In the genomic region with DNA sequence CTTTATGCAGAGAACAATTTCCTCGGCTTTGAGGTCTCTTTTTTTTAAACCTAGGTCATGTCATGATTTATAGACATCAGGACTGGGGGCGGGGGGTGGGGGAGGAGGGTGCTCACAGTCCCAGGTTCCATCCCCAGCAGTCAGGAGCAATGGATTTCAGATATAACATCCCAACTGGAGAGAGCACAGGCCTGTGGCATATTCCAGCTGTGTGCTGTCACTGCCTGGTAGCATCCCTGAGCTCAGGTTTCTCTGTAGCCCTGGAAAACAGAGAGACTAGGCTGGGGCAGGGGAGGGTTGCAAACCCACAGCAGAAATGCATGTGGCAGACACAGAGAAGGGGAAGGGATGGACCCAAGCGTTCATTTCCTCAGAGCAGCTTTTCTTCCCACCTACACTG, we compare ENCODE assay signal across 34 mouse cellular contexts. TPM values are rescaled to one million over a fixed set of nuclear protein-coding genes. Genes with fewer than 3 reads are reported as not detected.
"Had no signal": no experiment of that assay in that cellular context is flagged by ENCODE, and none has a peak within 500 bp of the region (broad histone marks: within the 10 kb centered on the region; RNA-seq: fewer than 3 reads in every experiment).

No protein-coding gene starts in this region.

- H3K27me3 ChIP-seq: heart, embryonic 12.5 days; intestine, embryonic 15.5 days had no signal

- H3K4me3 ChIP-seq: gastrocnemius, adult 2 months; heart, embryonic 10.5 days; heart, embryonic 12.5 days; hindbrain, embryonic 10.5 days; hindbrain, embryonic 12.5 days; intestine, embryonic 15.5 days; layer of hippocampus, adult 2 months; left cerebral cortex, adult 2 months; limb, embryonic 13.5 days; limb, embryonic 15.5 days; liver, embryonic 12.5 days had no signal

- H3K9ac ChIP-seq: heart, embryonic 12.5 days; hindbrain, embryonic 12.5 days; hindbrain, embryonic 14.5 days; intestine, embryonic 15.5 days; limb, embryonic 13.5 days; limb, embryonic 15.5 days; liver, embryonic 12.5 days; liver, embryonic 14.5 days had no signal

- ATAC-seq: hindbrain, embryonic 16.5 days; inflammation-experienced regulatory T-cells, adult 6 months; intestine, embryonic 15.5 days; intestine, postnatal 0 days; liver, embryonic 12.5 days had no signal

- H3K36me3 ChIP-seq: heart, embryonic 10.5 days; heart, embryonic 12.5 days; hindbrain, embryonic 10.5 days; hindbrain, embryonic 12.5 days; intestine, embryonic 15.5 days; limb, embryonic 13.5 days; limb, embryonic 15.5 days; liver, embryonic 12.5 days had no signal

- DNase-seq: gastrocnemius, adult 2 months; gastrocnemius, postnatal 10 days; gastrocnemius, postnatal 25 days; heart, adult 18-20 months; heart, postnatal 10 days; heart, postnatal 4 days; kidney, adult 2 months; kidney, postnatal 10 days; kidney, postnatal 36 days; left cerebral cortex, postnatal 4 days had no signal

- H3K4me2 ChIP-seq: heart, embryonic 12.5 days; hindbrain, embryonic 12.5 days; hindbrain, embryonic 14.5 days; intestine, embryonic 15.5 days; limb, embryonic 13.5 days; limb, embryonic 15.5 days; liver, embryonic 12.5 days had no signal

- H3K27ac ChIP-seq: gastrocnemius, adult 2 months; heart, embryonic 10.5 days; hindbrain, embryonic 10.5 days; hindbrain, embryonic 12.5 days; hindbrain, embryonic 14.5 days; intestine, embryonic 15.5 days; layer of hippocampus, adult 2 months; left cerebral cortex, adult 2 months; limb, embryonic 13.5 days; limb, embryonic 15.5 days; liver, embryonic 12.5 days; liver, embryonic 14.5 days had no signal

- H3K9me3 ChIP-seq: heart, embryonic 10.5 days; heart, embryonic 12.5 days; hindbrain, embryonic 10.5 days; hindbrain, embryonic 12.5 days; intestine, embryonic 15.5 days; limb, embryonic 13.5 days; limb, embryonic 15.5 days; liver, embryonic 12.5 days had no signal

RNA-seq across cellular contexts. Expression of gene Gm572, which starts 17.1 kb away (rescaled TPM):
- total RNA-seq: granulocyte monocyte progenitor cell, adult 5-6 weeks; layer of hippocampus, adult 2 months; layer of hippocampus, postnatal 10 days; layer of hippocampus, postnatal 25 days; left cerebral cortex, adult 2 months; left cerebral cortex, postnatal 25 days; left cerebral cortex, postnatal 4 days; liver, adult 2 months had no signal
- polyA plus RNA-seq: frontal cortex, adult 2 months; heart, embryonic 10.5 days; hindbrain, embryonic 10.5 days; hindbrain, embryonic 12.5 days; hindbrain, embryonic 14.5 days; hindbrain, embryonic 16.5 days; inflammation-experienced regulatory T-cells, adult 6 months; intestine, embryonic 15.5 days; intestine, postnatal 0 days; limb, embryonic 11.5 days; limb, embryonic 13.5 days; limb, embryonic 15.5 days; liver, adult 2 months; liver, embryonic 12.5 days; liver, embryonic 14.5 days; liver, embryonic 16.5 days had no signal

RNA-seq across cellular contexts. Expression of gene Masp2, which starts 57.8 kb away (rescaled TPM):
- polyA plus RNA-seq: heart, embryonic 14.5 days; intestine, postnatal 0 days had no signal
